Mouse (Mus musculus): ENCODE data around the gene Krt8. TPM values are rescaled to one million over a fixed set of nuclear protein-coding genes. Genes with fewer than 3 reads are reported as not detected.

Krt8 gene
- polyA plus RNA-seq, 1 experiment: 3,924 TPM

- Histone ChIP-seq H3K4me3 (ENCODE audit: low read depth, low read length) (no peak overlapping the region), H3K27me3 (ENCODE audit: control insufficient read depth, insufficient read depth, low read length) (no peaks in the 10 kb centered on the region), H3K27ac (ENCODE audit: insufficient read depth, low read depth, low read length) (no peak overlapping the region), H3K4me1 (ENCODE audit: control insufficient read depth, insufficient read depth, insufficient read length, low read length) (peaks cover 4% of the 10 kb centered on the region; the same call in 1 of the 2 replicates), H3K36me3 (ENCODE audit: control insufficient read depth, insufficient read depth, low read length) (no peaks in the 10 kb centered on the region)
- no peak for TF ChIP-seq POLR2A (IDR thresholded peaks at IDR 0.05; ENCODE audit: low read depth, low read length)
- no peak for TF ChIP-seq CTCF (IDR thresholded peaks at IDR 0.05; ENCODE audit: extremely low read depth, insufficient read length, insufficient replicate concordance, low read depth, low read length)
- WGBS: 29% methylated on average over 4 of the region's 4 CpGs
Observed at GRCm38 (mm10) chr15:102040277-102040676, 36.0 kb upstream of the Krt8 start.

- no peak for TF ChIP-seq CTCF (IDR thresholded peaks at IDR 0.05; ENCODE audit: extremely low read depth, insufficient read length, insufficient replicate concordance, low read depth, low read length)
- TF ChIP-seq POLR2A (IDR thresholded peaks at IDR 0.05; ENCODE audit: low read depth, low read length): no peak
- WGBS: 30% methylated on average over 16 of the region's 16 CpGs
- H3K4me3 ChIP-seq (ENCODE audit: low read depth, low read length): no peak overlapping the region
Observed at GRCm38 (mm10) chr15:102034121-102035053, 30.1 kb upstream of the Krt8 start.

DNA sequence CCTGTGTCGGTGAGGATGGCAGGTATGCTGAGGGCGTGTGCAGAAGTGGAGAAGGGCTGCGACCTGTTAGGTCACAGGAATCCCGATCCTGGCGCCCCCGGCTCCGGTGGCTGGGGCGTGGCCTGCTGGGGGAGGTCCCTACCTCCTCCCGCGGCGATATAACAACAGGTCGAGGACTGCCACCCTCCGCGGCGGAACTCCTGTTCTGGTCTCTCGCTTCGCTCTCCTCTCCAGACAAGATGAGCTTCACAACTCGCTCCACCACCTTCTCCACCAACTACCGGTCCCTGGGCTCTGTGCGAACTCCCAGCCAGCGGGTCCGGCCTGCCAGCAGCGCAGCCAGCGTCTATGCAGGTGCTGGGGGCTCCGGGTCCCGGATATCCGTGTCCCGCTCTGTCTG is 23.8 kb upstream of the Krt8 start, which contains the start of gene Krt18:
Krt18 (plus strand) TSS at position 141 of the 400 bp plus-strand sequence.
- 2% methylated on average over 28 of the region's 28 CpGs for WGBS
- H3K4me1 ChIP-seq (ENCODE audit: control insufficient read depth, insufficient read depth, insufficient read length, low read length): peaks cover 11% of the 10 kb centered on the region; the same call in 1 of the 2 replicates
- H3K4me3 ChIP-seq (ENCODE audit: low read depth, low read length): peak within 1 kb of the TSS; percentile 71
- no peaks in the 10 kb centered on the region for H3K27me3 ChIP-seq (ENCODE audit: control insufficient read depth, insufficient read depth, low read length)
- H3K36me3 ChIP-seq (ENCODE audit: control insufficient read depth, insufficient read depth, low read length): peaks cover 19% of the 10 kb centered on the region
- no peak for TF ChIP-seq CTCF (IDR thresholded peaks at IDR 0.05; ENCODE audit: extremely low read depth, insufficient read length, insufficient replicate concordance, low read depth, low read length)
- TF ChIP-seq POLR2A (IDR thresholded peaks at IDR 0.05; ENCODE audit: low read depth, low read length): peak; percentile 66; the same call in 1 of the 2 replicates
- H3K27ac ChIP-seq (ENCODE audit: insufficient read depth, low read depth, low read length): peak within 1 kb of the TSS; percentile 56

More at GRCm38 (mm10) chr15:102034121-102035053, 30.1 kb upstream of the Krt8 start:
- Histone ChIP-seq H3K36me3 (ENCODE audit: control insufficient read depth, insufficient read depth, low read length) (peaks cover 19% of the 10 kb centered on the region), H3K27ac (ENCODE audit: insufficient read depth, low read depth, low read length) (no peak overlapping the region), H3K27me3 (ENCODE audit: control insufficient read depth, insufficient read depth, low read length) (no peaks in the 10 kb centered on the region), H3K4me1 (ENCODE audit: control insufficient read depth, insufficient read depth, insufficient read length, low read length) (peaks cover 3% of the 10 kb centered on the region; the same call in 1 of the 2 replicates)

DNA sequence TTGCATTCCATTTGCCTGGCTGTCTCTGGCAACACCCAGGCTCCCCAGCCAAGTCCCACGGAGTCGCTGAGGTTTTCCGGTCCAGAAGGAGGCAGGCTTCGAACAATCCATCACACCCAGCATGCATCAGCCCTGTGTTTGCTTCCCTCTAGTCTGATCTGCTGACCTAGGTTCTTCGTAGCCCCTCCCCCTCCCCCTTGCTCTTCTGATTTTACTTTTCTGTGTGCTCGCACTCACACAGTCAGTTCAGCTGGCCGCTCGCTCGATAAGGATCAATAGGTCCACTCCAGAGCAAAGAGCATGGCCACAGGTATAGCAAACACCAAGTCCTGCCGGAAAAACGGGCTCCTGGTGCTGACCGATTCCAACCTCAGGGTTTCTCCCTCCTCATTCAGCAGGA is 22.1 kb upstream of the Krt8 start:
- peaks cover 14% of the 10 kb centered on the region; the same call in 1 of the 2 replicates for H3K4me1 ChIP-seq (ENCODE audit: control insufficient read depth, insufficient read depth, insufficient read length, low read length)
- H3K36me3 ChIP-seq (ENCODE audit: control insufficient read depth, insufficient read depth, low read length): peaks cover 14% of the 10 kb centered on the region
- no peak overlapping the region for H3K27ac ChIP-seq (ENCODE audit: insufficient read depth, low read depth, low read length)
- H3K4me3 ChIP-seq (ENCODE audit: low read depth, low read length): no peak overlapping the region
- H3K27me3 ChIP-seq (ENCODE audit: control insufficient read depth, insufficient read depth, low read length): no peaks in the 10 kb centered on the region
- WGBS: 54% methylated on average over 12 of the region's 12 CpGs
- TF ChIP-seq POLR2A (IDR thresholded peaks at IDR 0.05; ENCODE audit: low read depth, low read length) (no peak), CTCF (IDR thresholded peaks at IDR 0.05; ENCODE audit: extremely low read depth, insufficient read length, insufficient replicate concordance, low read depth, low read length) (no peak)

GRCm38 (mm10) chr15:102025136-102025872 is 21.0 kb upstream of the Krt8 start:
- Histone ChIP-seq H3K27me3 (ENCODE audit: control insufficient read depth, insufficient read depth, low read length) (no peaks in the 10 kb centered on the region), H3K4me1 (ENCODE audit: control insufficient read depth, insufficient read depth, insufficient read length, low read length) (peaks cover 14% of the 10 kb centered on the region; the same call in 1 of the 2 replicates), H3K36me3 (ENCODE audit: control insufficient read depth, insufficient read depth, low read length) (peaks cover 3% of the 10 kb centered on the region), H3K4me3 (ENCODE audit: low read depth, low read length) (peak overlapping the region; percentile 24), H3K27ac (ENCODE audit: insufficient read depth, low read depth, low read length) (no peak overlapping the region)
- WGBS: 55% methylated on average over 22 of the region's 22 CpGs
- TF ChIP-seq POLR2A (IDR thresholded peaks at IDR 0.05; ENCODE audit: low read depth, low read length) (no peak), CTCF (IDR thresholded peaks at IDR 0.05; ENCODE audit: extremely low read depth, insufficient read length, insufficient replicate concordance, low read depth, low read length) (no peak)

DNA sequence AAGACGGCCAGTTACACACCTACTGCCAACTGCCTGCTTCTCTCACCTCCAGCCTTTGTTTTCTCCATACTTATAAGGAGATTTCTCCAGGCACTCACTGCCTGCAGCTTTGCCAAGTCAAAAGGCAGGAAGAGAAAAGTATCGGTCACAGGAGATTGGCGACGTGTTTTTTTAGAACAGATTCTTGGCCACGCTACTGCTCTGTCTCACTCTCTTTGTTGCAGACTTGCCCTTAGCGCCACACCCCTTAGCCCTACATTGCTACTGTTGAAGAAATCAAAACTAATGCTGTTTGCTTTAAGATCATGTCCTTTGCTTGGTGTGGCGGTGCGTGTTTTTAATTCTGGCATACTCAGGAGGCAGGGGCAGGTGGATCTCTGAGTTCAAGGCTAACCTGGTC is 19.6 kb upstream of the Krt8 start:
- H3K27ac ChIP-seq (ENCODE audit: insufficient read depth, low read depth, low read length): no peak overlapping the region
- 22% methylated on average over 8 of the region's 8 CpGs for WGBS
- TF ChIP-seq POLR2A (IDR thresholded peaks at IDR 0.05; ENCODE audit: low read depth, low read length) (no peak), CTCF (IDR thresholded peaks at IDR 0.05; ENCODE audit: extremely low read depth, insufficient read length, insufficient replicate concordance, low read depth, low read length) (no peak)

More for the DNA sequence above, 19.6 kb upstream of the Krt8 start:
- Histone ChIP-seq H3K4me1 (ENCODE audit: control insufficient read depth, insufficient read depth, insufficient read length, low read length) (peaks cover 14% of the 10 kb centered on the region; the same call in 1 of the 2 replicates), H3K4me3 (ENCODE audit: low read depth, low read length) (no peak overlapping the region), H3K27me3 (ENCODE audit: control insufficient read depth, insufficient read depth, low read length) (no peaks in the 10 kb centered on the region), H3K36me3 (ENCODE audit: control insufficient read depth, insufficient read depth, low read length) (no peaks in the 10 kb centered on the region)

Data from small intestine, adult 2 months (tissue).